Comparison of ENCODE assay signal across 8 mouse cellular contexts in genomic region chr17:46710959-46711597, GRCm38 (mm10). TPM values are rescaled to one million over a fixed set of nuclear protein-coding genes. Genes with fewer than 3 reads are reported as not detected.
A peak's percentile ranks its signal among the peaks of the same experiment; 100 is the strongest.
DNase-seq lines count a peak whose midpoint lies in the region; ATAC-seq and TF ChIP-seq lines count a peak whose summit lies in the region.

Pex6 (plus strand) TSS chr17:46711463.

- TF ChIP-seq CTCF in cortical plate, adult 2 months (IDR thresholded peaks at IDR 0.05; ENCODE audit: extremely low read depth, insufficient read depth, low read length), result no peak

- peak within 1 kb of the TSS; percentile 26; the same call in 1 of the 2 replicates for H3K27ac ChIP-seq in cortical plate, adult 2 months (ENCODE audit: insufficient read depth, low read length)

- DNase-seq in gastrocnemius, postnatal 10 days, result peak; percentile 96
- DNase-seq in induced T-regulatory cell, adult 2 months (ENCODE audit: low read depth), result peak; percentile 97
- peak; percentile 67 to 92 for DNase-seq in left cerebral cortex, adult 9 months (ENCODE audit: low spot score in 2 of 2)
- peak; percentile 95 for DNase-seq in right cerebral cortex, postnatal 14 days
- peak; percentile 87 to 92 for DNase-seq in urinary bladder, postnatal 36 days (ENCODE audit: low spot score in 2 of 2)

- peak; percentile 75 for TF ChIP-seq POLR2A in cortical plate, adult 2 months (IDR thresholded peaks at IDR 0.05; ENCODE audit: extremely low read depth, insufficient read depth, low read length)

- ATAC-seq in activated CD4-positive, CD25-positive, alpha-beta regulatory T cell, adult 4 months, result peak; percentile 82
- peak; percentile 97 for ATAC-seq in megakaryocyte progenitor cell, adult 5-6 weeks (replicated peaks; ENCODE audit: poor library complexity)

- peaks cover 4% of the 10 kb centered on the region for H3K4me1 ChIP-seq in cortical plate, adult 2 months (ENCODE audit: control insufficient read depth, insufficient read depth, low read length)

- peak within 1 kb of the TSS; percentile 64 for H3K4me3 ChIP-seq in cortical plate, adult 2 months (ENCODE audit: insufficient read depth, low read length)

RNA-seq across cellular contexts. Expression of gene Pex6, which starts in this region (rescaled TPM):
- polyA plus RNA-seq in activated CD4-positive, CD25-positive, alpha-beta regulatory T cell, adult 4 months (2017; shearing (Covaris generic)), result 1 to 10 TPM; 2.9 to 4.0 TPM
- polyA plus RNA-seq in cortical plate, adult 2 months (2012; rRNA removed), result 48.4 and 50.8 TPM in 2 replicates
- 10 to 100 TPM; 10.7 to 13.3 TPM for total RNA-seq in gastrocnemius, postnatal 10 days (2021)
- total RNA-seq in megakaryocyte progenitor cell, adult 5-6 weeks (2015), result 7.8 and 10.2 TPM in 2 replicates
- 11.3 TPM in 2 replicates for total RNA-seq in megakaryocyte progenitor cell, adult 5-6 weeks (2017)

Comparison
In these comparisons a context has a peak if more than half of its experiments do, and no peak if none do; other contexts are left out.
1. Peak in every context shown above with its lines: DNase-seq, ATAC-seq, H3K4me3 ChIP-seq and H3K27ac ChIP-seq.